In the genomic region with DNA sequence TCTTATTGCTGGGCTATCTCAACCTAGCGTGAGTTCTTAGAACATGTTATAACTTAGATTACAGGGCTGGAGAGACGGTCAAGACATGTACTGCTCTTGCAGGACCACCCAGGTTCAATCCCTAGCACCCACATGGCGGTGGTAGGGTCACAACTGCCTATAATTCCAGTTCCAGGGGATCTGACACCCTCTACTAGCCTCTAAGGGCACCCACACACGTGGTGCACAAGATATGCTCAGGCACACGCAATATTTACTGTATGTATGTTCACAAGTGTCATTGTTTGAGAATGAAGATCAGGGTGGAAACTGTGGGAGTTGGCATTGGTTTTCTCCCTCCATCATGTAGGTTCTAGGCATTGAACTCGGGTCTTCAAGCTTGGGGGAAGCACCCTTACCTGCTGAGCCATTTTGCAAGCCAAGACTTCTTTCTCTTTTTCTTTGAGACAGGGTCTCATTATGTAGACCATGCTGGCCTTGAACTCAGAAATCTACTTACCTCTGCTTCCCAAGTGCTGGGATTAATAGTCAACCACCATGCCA, we compare ENCODE assay signal across 9 mouse cellular contexts. TPM values are rescaled to one million over a fixed set of nuclear protein-coding genes. Genes with fewer than 3 reads are reported as not detected.
DNase-seq lines count a peak whose midpoint lies in the region; ATAC-seq and TF ChIP-seq lines count a peak whose summit lies in the region.
"Had no signal": no experiment of that assay in that cellular context is flagged by ENCODE, and none has a peak within 500 bp of the region (broad histone marks: within the 10 kb centered on the region; RNA-seq: fewer than 3 reads in every experiment).

No protein-coding gene starts in this region.

- TF ChIP-seq POLR2A in ES-Bruce4 (IDR thresholded peaks at IDR 0.05; ENCODE audit: insufficient read depth, low read length) = no peak

- no peak for DNase-seq in embryonic facial prominence, embryonic 10.5 days (ENCODE audit: low spot score)
- no peak for DNase-seq in kidney, postnatal 14 days
- DNase-seq in frontal cortex, adult 2 months (ENCODE audit: extremely low spot score in 1 of 2, low spot score in 1 of 2) = no peak
- DNase-seq in urinary bladder, postnatal 25 days (ENCODE audit: low spot score) = no peak

- 0 out of 2 replicates have a peak overlapping the region, but pooled peaks have one; percentile 94 for H3K27ac ChIP-seq in embryonic facial prominence, embryonic 13.5 days
- no peak overlapping the region for H3K27ac ChIP-seq in embryonic facial prominence, embryonic 10.5 days (replicated peaks)
- H3K27ac ChIP-seq in kidney, embryonic 14.5 days (ENCODE audit: low read depth, low read length) = peak overlapping the region; percentile 92; the same call in 1 of the 2 replicates
- H3K27ac ChIP-seq in ES-Bruce4 (ENCODE audit: insufficient read depth, low read length) = no peak overlapping the region
- H3K27ac ChIP-seq in intestine, postnatal 0 days (ENCODE audit: low read depth, low read length) = peak overlapping the region; percentile 97; the same call in 1 of the 2 replicates

- H3K27me3 ChIP-seq in embryonic facial prominence, embryonic 13.5 days = no peaks in the 10 kb centered on the region
- no peaks in the 10 kb centered on the region for H3K27me3 ChIP-seq in embryonic facial prominence, embryonic 10.5 days (replicated peaks; ENCODE audit: low read depth, poor library complexity, severe bottlenecking)
- H3K27me3 ChIP-seq in kidney, embryonic 14.5 days (ENCODE audit: control insufficient read depth, insufficient read depth, low read length) = no peaks in the 10 kb centered on the region
- no peaks in the 10 kb centered on the region for H3K27me3 ChIP-seq in ES-Bruce4 (ENCODE audit: control insufficient read depth, insufficient read depth, low read length, poor library complexity, severe bottlenecking)
- H3K27me3 ChIP-seq in intestine, postnatal 0 days (replicated peaks; ENCODE audit: control insufficient read depth, insufficient read depth, low read length) = no peaks in the 10 kb centered on the region

- peaks cover 29% of the 10 kb centered on the region for H3K4me1 ChIP-seq in embryonic facial prominence, embryonic 13.5 days
- H3K4me1 ChIP-seq in embryonic facial prominence, embryonic 10.5 days = peaks cover 20% of the 10 kb centered on the region
- peaks cover 19% of the 10 kb centered on the region; the same call in 1 of the 2 replicates for H3K4me1 ChIP-seq in kidney, embryonic 14.5 days (ENCODE audit: control insufficient read depth, insufficient read depth, low read length)
- no peaks in the 10 kb centered on the region for H3K4me1 ChIP-seq in ES-Bruce4 (ENCODE audit: control insufficient read depth, insufficient read depth, low read length)
- 0 out of 2 replicates have a peak, but pooled peaks cover 8% of the 10 kb centered on the region for H3K4me1 ChIP-seq in intestine, postnatal 0 days (replicated peaks; ENCODE audit: control insufficient read depth, insufficient read depth, low read length)

- peak overlapping the region; percentile 78; the same call in 1 of the 2 replicates for H3K4me2 ChIP-seq in embryonic facial prominence, embryonic 13.5 days
- no peak overlapping the region; the same call in 1 of the 2 replicates for H3K4me2 ChIP-seq in kidney, embryonic 14.5 days (replicated peaks; ENCODE audit: low read depth, low read length)
- H3K4me2 ChIP-seq in intestine, postnatal 0 days (replicated peaks; ENCODE audit: low read depth) = no peak overlapping the region

- H3K9ac ChIP-seq in embryonic facial prominence, embryonic 13.5 days = no peak overlapping the region
- no peak overlapping the region for H3K9ac ChIP-seq in kidney, embryonic 14.5 days (ENCODE audit: low read depth, low read length)
- H3K9ac ChIP-seq in ES-Bruce4 (ENCODE audit: low read depth, poor library complexity, severe bottlenecking) = peak overlapping the region; percentile 90; the same call in 1 of the 2 replicates
- 0 out of 2 replicates have a peak overlapping the region, but pooled peaks have one; percentile 92 for H3K9ac ChIP-seq in intestine, postnatal 0 days (ENCODE audit: low read depth, low read length)

- no peak overlapping the region for H3K4me3 ChIP-seq in embryonic facial prominence, embryonic 13.5 days
- no peak overlapping the region for H3K4me3 ChIP-seq in embryonic facial prominence, embryonic 10.5 days
- peak overlapping the region; percentile 99; the same call in 1 of the 2 replicates for H3K4me3 ChIP-seq in kidney, embryonic 14.5 days (ENCODE audit: low read length)
- no peak overlapping the region for H3K4me3 ChIP-seq in ES-Bruce4 (ENCODE audit: low read depth, low read length)
- H3K4me3 ChIP-seq in intestine, postnatal 0 days (ENCODE audit: low read depth, low read length) = no peak overlapping the region

- H3K9me3 ChIP-seq in embryonic facial prominence, embryonic 13.5 days = no peaks in the 10 kb centered on the region
- H3K9me3 ChIP-seq in embryonic facial prominence, embryonic 10.5 days = no peaks in the 10 kb centered on the region
- no peaks in the 10 kb centered on the region for H3K9me3 ChIP-seq in kidney, embryonic 14.5 days (ENCODE audit: control insufficient read depth, low read length)
- H3K9me3 ChIP-seq in ES-Bruce4 (replicated peaks; ENCODE audit: control insufficient read depth, insufficient read depth, low read length, poor library complexity, severe bottlenecking) = no peaks in the 10 kb centered on the region
- H3K9me3 ChIP-seq in intestine, postnatal 0 days (ENCODE audit: control insufficient read depth) = no peaks in the 10 kb centered on the region

- ATAC-seq in embryonic facial prominence, embryonic 13.5 days (ENCODE audit: insufficient number of reproducible peaks, insufficient read depth, low FRiP score, low TSS enrichment, low read depth) = no peak
- ATAC-seq in kidney, embryonic 14.5 days (ENCODE audit: low FRiP score, low TSS enrichment) = no peak
- no peak for ATAC-seq in intestine, postnatal 0 days

- H3K36me3 ChIP-seq in embryonic facial prominence, embryonic 13.5 days = no peaks in the 10 kb centered on the region
- 0 out of 2 replicates have a peak, but pooled peaks cover 2% of the 10 kb centered on the region for H3K36me3 ChIP-seq in embryonic facial prominence, embryonic 10.5 days (replicated peaks)
- no peaks in the 10 kb centered on the region for H3K36me3 ChIP-seq in kidney, embryonic 14.5 days (ENCODE audit: control insufficient read depth, insufficient read depth, low read length)
- H3K36me3 ChIP-seq in ES-Bruce4 (ENCODE audit: control insufficient read depth, insufficient read depth, low read length, poor library complexity, severe bottlenecking) = no peaks in the 10 kb centered on the region
- no peaks in the 10 kb centered on the region for H3K36me3 ChIP-seq in intestine, postnatal 0 days (ENCODE audit: control insufficient read depth, insufficient read depth)

- WGBS in embryonic facial prominence, embryonic 13.5 days = 94% methylated on average over 6 of the region's 6 CpGs
- WGBS in embryonic facial prominence, embryonic 10.5 days = 92% methylated on average over 6 of the region's 6 CpGs
- WGBS in kidney, embryonic 14.5 days = 95% methylated on average over 6 of the region's 6 CpGs
- WGBS in intestine, postnatal 0 days = 86% methylated on average over 6 of the region's 6 CpGs

- no peak for TF ChIP-seq CTCF in ES-Bruce4 (IDR thresholded peaks at IDR 0.05; ENCODE audit: low read depth, low read length)
- no peak for TF ChIP-seq CTCF in intestine, postnatal 0 days (IDR thresholded peaks at IDR 0.05; ENCODE audit: low read depth)

- no peak for TF ChIP-seq EP300 in ES-Bruce4 (IDR thresholded peaks at IDR 0.05; ENCODE audit: insufficient read depth, low read depth, low read length)

RNA-seq across cellular contexts. Expression of a gene that starts 1.2 kb away (rescaled TPM):
- 23.3 and 24.2 TPM in 2 replicates for polyA plus RNA-seq in embryonic facial prominence, embryonic 13.5 days (2015; fragmentation: Nextera tagmentation; extraction: Ambion mirVana)
- 29.3 and 30.6 TPM in 2 replicates for polyA plus RNA-seq in embryonic facial prominence, embryonic 10.5 days (2016; fragmentation: Nextera tagmentation; extraction: Ambion mirVana)
- polyA plus RNA-seq in kidney, embryonic 14.5 days (2014; fragmentation: Nextera tagmentation; extraction: Ambion mirVana) = 22.0 and 26.8 TPM in 2 replicates
- 24.6 and 31.8 TPM in 2 replicates for polyA plus RNA-seq in ES-Bruce4 (2011; ENCODE audit: insufficient read depth, insufficient read length, low read depth, missing spikeins)
- 11.6 and 14.3 TPM in 2 replicates for polyA plus RNA-seq in intestine, postnatal 0 days (2015; fragmentation: Nextera tagmentation; extraction: Ambion mirVana)
- 20.9 and 21.0 TPM in 2 replicates for polyA plus RNA-seq in frontal cortex, adult 2 months (2012; rRNA removed)

RNA-seq across cellular contexts. Expression of a gene that starts 7.0 kb away (rescaled TPM):
- 40.5 and 42.4 TPM in 2 replicates for polyA plus RNA-seq in embryonic facial prominence, embryonic 13.5 days (2015; fragmentation: Nextera tagmentation; extraction: Ambion mirVana)
- 37.4 and 39.0 TPM in 2 replicates for polyA plus RNA-seq in embryonic facial prominence, embryonic 10.5 days (2016; fragmentation: Nextera tagmentation; extraction: Ambion mirVana)
- 23.3 and 46.4 TPM in 2 replicates for polyA plus RNA-seq in kidney, embryonic 14.5 days (2014; fragmentation: Nextera tagmentation; extraction: Ambion mirVana)
- polyA plus RNA-seq in ES-Bruce4 (2011; ENCODE audit: insufficient read depth, insufficient read length, low read depth, missing spikeins) = 122 and 136 TPM in 2 replicates
- 35.0 TPM in 2 replicates for polyA plus RNA-seq in intestine, postnatal 0 days (2015; fragmentation: Nextera tagmentation; extraction: Ambion mirVana)
- 22.3 and 23.0 TPM in 2 replicates for polyA plus RNA-seq in frontal cortex, adult 2 months (2012; rRNA removed)

RNA-seq across cellular contexts. Expression of a gene that starts 58.4 kb away (rescaled TPM):
- polyA plus RNA-seq in embryonic facial prominence, embryonic 13.5 days (2015; fragmentation: Nextera tagmentation; extraction: Ambion mirVana) = 0.22 and 0.32 TPM in 2 replicates
- polyA plus RNA-seq in embryonic facial prominence, embryonic 10.5 days (2016; fragmentation: Nextera tagmentation; extraction: Ambion mirVana) = 0.05 and 0.11 TPM in 2 replicates
- polyA plus RNA-seq in kidney, embryonic 14.5 days (2014; fragmentation: Nextera tagmentation; extraction: Ambion mirVana) = 0.27 and 0.95 TPM in 2 replicates
- polyA plus RNA-seq in ES-Bruce4 (2011; ENCODE audit: insufficient read depth, insufficient read length, low read depth, missing spikeins) = 0.67 TPM in 1 of 2 replicates, not detected in the other
- 0.12 and 0.33 TPM in 2 replicates for polyA plus RNA-seq in intestine, postnatal 0 days (2015; fragmentation: Nextera tagmentation; extraction: Ambion mirVana)
- polyA plus RNA-seq in frontal cortex, adult 2 months (2012; rRNA removed) = 0.36 and 0.50 TPM in 2 replicates
- polyA plus RNA-seq: midbrain, embryonic 11.5 days had no signal

Comparison
In these comparisons a context has a peak if more than half of its experiments do, and no peak if none do; other contexts are left out.
1. H3K27ac ChIP-seq: peak in embryonic facial prominence, embryonic 13.5 days (single experiment), kidney, embryonic 14.5 days (single experiment) and intestine, postnatal 0 days (single experiment); none in embryonic facial prominence, embryonic 10.5 days (single experiment) and ES-Bruce4 (single experiment).
2. H3K9ac ChIP-seq: peak in ES-Bruce4 (single experiment) and intestine, postnatal 0 days (single experiment); none in embryonic facial prominence, embryonic 13.5 days (single experiment) and kidney, embryonic 14.5 days (single experiment).